Mouse (Mus musculus) brain, embryonic 14.5 days (tissue): ENCODE measurements around the gene Rmdn3. TPM values are rescaled to one million over a fixed set of nuclear protein-coding genes. Genes with fewer than 3 reads are reported as not detected.

ENCODE experiments used
- DNase-seq: peaks from one replicate; pipeline ENCODE4 v3.0.0-alpha.2; 2011; ENCODE audit warnings: low read depth
- CTCF ChIP-seq: fragments of 200-500 bp; IDR thresholded peaks from 2 replicates; pipeline ENCODE4 v1.5.1; 2012; ENCODE audit warnings: inconsistent platforms, mild to moderate bottlenecking, moderate library complexity, borderline replicate concordance; ENCODE audit not compliant: insufficient read depth, insufficient read length; ENCODE audit errors: extremely low read depth
- POLR2A ChIP-seq: fragments of 200-500 bp; IDR thresholded peaks from 2 replicates; pipeline ENCODE4 v1.6.1; 2012; ENCODE audit warnings: mild to moderate bottlenecking, inconsistent platforms, borderline replicate concordance; ENCODE audit not compliant: poor library complexity, insufficient read depth, insufficient read length, severe bottlenecking; ENCODE audit errors: extremely low read depth
- polyA plus RNA-seq: library from polyadenylated mRNA; depleted of rRNA; stranded (reverse); fragments of >200 nt; gene quantifications from 2 replicates; pipeline ENCODE4 v1.2.3, GENCODE M21; 2012; rRNA removed

Gene Rmdn3
- polyA plus RNA-seq, result 35.3 and 35.4 TPM in 2 replicates

GRCm38 (mm10) chr2:119156681-119157572 lies at the start of gene Rmdn3:
Gene Rmdn3 (minus strand): TSS chr2:119157034.
- no peak for TF ChIP-seq CTCF
- TF ChIP-seq POLR2A, result peak; percentile 52; the same call in 1 of the 2 replicates
- peak; percentile 98 for DNase-seq

GRCm38 (mm10) chr2:119203871-119204460 lies 47.1 kb upstream of the Rmdn3 start:
- no peak for TF ChIP-seq CTCF
- TF ChIP-seq POLR2A, result no peak

GRCm38 (mm10) chr2:119202914-119203453 lies 46.1 kb upstream of the Rmdn3 start:
- peak; percentile 31 for DNase-seq
- TF ChIP-seq POLR2A, result no peak
- TF ChIP-seq CTCF, result no peak

More at GRCm38 (mm10) chr2:119203871-119204460, 47.1 kb upstream of the Rmdn3 start:
- no peak for DNase-seq

- DNase-seq, result peak; percentile 61
- TF ChIP-seq CTCF, result no peak
- TF ChIP-seq POLR2A, result no peak
These were observed 42.1 kb upstream of the Rmdn3 start for GRCm38 (mm10) chr2:119198934-119199333.

- TF ChIP-seq CTCF, result no peak
- TF ChIP-seq POLR2A, result no peak
- DNase-seq, result no peak
These were observed 41.2 kb upstream of the Rmdn3 start for GRCm38 (mm10) chr2:119198049-119198448.

- DNase-seq, result no peak
- TF ChIP-seq POLR2A (no peak), CTCF (no peak)
These were observed 40.7 kb upstream of the Rmdn3 start for GRCm38 (mm10) chr2:119197493-119197892.

GRCm38 (mm10) chr2:119196316-119197108 lies 39.7 kb upstream of the Rmdn3 start:
- TF ChIP-seq POLR2A (no peak), CTCF (no peak)
- no peak for DNase-seq

- DNase-seq, result peak; percentile 39
These were observed 37.3 kb upstream of the Rmdn3 start for GRCm38 (mm10) chr2:119194140-119194539.

GRCm38 (mm10) chr2:119190969-119191368 lies 34.1 kb upstream of the Rmdn3 start:
- DNase-seq, result no peak
- TF ChIP-seq CTCF (no peak), POLR2A (no peak)

More at GRCm38 (mm10) chr2:119194140-119194539, 37.3 kb upstream of the Rmdn3 start:
- TF ChIP-seq CTCF (no peak), POLR2A (no peak)

GRCm38 (mm10) chr2:119189029-119189710 lies 32.3 kb upstream of the Rmdn3 start:
- TF ChIP-seq CTCF, result peak; percentile 96
- TF ChIP-seq POLR2A, result no peak
- peak; percentile 85 for DNase-seq
